Mouse (Mus musculus) lung, postnatal 10 days (tissue): ENCODE measurements around the gene Rbbp6.
A peak's percentile ranks its signal among the peaks of the same experiment; 100 is the strongest.

Experiments
- DNase-seq: peaks from one replicate; pipeline ENCODE4 v3.0.0; 2021

Rbbp6 gene

DNA sequence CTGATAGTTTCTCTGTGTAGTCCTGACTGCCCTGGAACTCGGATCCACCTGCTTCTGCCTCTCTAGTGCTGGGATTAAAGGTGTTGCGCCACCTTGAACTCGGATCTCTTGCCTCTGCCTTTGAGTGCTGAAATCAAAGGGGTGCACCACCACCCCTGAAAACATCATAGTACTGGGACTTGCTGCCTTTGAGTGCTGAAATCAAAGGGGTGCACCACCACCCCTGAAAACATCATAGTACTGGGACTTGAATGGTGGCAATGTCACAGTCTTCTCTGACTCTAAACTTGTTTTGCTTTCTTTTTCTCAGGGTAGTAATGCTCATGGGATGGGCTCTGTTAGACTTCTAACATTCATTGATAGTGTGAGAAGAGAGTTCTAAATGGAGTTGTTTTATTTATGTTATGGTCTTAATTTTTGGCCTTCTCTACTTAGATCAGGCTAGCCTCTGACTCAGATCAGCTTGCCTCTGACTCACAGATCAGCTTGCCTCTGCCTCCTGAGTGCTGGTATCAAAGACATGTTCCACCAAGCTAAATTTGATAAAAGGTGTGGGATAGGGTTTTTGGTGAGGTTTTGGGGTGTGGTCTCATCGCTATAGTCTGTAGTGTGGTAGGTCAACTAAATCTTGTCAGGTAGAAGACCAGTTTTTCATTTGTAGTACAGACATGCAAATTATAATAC lies 6.7 kb downstream of the Rbbp6 start:
- DNase-seq, result no peak

DNA sequence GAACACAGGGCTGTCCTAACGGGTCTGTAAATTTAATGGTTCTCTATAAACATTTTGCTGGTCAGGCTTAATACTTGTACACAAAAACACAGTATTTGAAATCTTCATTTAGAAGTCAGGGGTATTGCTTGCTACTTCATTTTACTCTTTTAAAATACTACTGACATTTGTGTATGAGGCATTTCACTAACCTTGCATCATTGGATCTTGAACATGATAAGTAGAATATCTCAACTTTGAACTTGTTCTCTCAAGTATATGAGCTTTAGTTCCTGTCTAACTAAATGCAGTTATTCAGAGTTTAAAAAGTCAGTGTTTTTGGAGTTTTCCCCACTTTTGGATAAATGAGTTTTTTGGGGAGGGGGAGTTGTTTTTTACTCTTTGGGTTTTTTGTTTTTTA lies 14.0 kb downstream of the Rbbp6 start:
- DNase-seq, result no peak

DNA sequence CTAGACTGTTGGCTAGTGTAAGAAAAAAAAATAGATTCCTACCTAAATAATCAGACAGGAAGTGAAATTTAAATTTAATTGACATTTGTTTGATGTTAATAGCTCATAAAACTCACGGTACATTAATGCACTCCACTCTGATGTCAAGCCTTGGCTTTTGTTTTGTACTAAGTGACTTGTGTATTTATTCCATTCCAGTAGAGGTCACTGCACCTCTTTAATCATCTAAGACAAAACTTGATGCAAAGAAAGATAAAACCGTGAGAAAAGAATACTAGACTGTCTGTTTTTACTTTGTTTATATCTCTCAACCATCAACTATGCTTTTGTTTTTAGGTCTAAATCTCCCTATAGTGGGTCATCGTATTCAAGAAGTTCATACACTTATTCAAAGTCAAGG lies 32.7 kb downstream of the Rbbp6 start:
- no peak for DNase-seq

DNA sequence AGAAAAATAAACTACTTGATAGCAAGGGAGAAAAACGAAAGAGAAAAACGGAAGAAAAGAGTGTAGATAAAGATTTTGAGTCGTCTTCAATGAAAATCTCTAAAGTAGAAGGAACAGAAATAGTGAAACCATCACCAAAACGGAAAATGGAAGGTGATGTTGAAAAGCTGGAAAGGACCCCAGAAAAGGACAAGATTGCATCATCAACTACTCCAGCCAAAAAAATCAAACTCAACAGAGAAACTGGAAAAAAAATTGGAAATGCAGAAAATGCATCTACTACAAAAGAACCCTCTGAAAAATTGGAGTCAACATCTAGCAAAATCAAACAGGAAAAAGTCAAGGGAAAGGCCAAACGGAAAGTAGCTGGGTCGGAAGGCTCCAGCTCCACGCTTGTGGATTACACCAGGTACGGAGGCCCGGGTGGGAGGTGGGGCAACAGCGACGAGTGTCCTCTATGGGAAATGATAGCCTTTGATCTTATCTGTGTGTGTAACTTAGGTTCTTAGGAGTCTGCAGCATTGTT lies 34.4 kb downstream of the Rbbp6 start:
- DNase-seq, result peak; percentile 51

DNA sequence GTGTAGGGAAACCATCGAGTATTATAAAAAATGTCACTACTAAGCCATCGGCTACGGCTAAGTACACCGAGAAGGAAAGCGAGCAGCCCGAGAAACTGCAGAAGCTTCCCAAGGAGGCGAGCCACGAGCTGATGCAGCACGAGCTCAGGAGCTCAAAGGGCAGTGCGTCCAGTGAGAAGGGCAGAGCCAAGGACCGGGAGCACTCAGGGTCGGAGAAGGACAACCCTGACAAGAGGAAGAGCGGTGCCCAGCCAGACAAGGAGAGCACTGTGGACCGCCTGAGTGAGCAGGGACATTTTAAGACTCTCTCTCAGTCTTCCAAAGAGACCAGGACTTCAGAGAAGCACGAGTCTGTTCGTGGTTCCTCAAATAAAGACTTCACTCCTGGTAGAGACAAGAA lies 35.3 kb downstream of the Rbbp6 start:
- DNase-seq, result no peak

DNA sequence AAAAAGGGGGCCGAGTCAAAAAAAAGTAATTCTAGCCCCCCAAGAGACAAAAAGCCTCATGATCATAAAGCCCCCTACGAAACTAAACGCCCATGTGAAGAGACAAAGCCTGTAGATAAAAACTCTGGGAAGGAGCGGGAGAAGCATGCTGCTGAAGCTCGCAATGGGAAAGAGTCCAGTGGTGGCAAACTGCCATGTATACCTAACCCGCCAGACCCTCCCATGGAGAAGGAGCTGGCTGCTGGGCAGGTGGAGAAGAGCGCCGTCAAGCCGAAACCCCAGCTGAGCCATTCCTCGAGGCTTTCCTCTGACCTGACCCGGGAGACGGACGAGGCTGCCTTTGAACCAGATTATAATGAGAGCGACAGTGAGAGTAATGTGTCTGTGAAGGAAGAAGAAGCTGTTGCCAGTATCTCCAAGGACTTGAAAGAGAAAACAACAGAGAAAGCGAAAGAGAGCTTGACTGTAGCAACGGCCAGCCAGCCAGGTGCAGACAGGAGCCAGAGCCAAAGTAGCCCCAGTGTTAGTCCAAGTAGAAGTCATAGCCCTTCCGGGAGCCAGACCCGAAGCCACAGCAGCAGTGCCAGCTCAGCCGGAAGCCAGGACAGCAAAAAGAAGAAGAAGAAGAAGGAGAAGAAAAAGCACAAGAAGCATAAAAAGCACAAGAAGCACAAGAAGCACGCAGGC lies 36.0 kb downstream of the Rbbp6 start:
- peak; percentile 29 for DNase-seq

DNA sequence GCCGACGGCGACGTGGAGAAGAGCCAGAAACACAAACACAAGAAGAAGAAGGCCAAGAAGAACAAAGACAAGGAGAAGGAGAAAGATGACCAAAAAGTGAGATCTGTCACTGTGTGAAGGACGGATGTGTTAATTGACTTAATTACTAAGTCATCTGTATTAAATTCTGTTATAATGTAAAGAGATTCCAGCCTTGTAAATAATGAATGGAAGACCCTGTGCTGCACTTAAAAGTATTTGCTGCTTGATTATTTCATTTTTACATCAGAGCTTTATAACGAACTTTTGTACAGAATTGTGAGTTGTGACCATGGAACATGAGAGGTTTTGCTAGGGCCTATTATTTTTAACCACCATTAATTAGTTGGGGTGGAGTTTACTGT lies 36.5 kb downstream of the Rbbp6 start:
- DNase-seq, result no peak

DNA sequence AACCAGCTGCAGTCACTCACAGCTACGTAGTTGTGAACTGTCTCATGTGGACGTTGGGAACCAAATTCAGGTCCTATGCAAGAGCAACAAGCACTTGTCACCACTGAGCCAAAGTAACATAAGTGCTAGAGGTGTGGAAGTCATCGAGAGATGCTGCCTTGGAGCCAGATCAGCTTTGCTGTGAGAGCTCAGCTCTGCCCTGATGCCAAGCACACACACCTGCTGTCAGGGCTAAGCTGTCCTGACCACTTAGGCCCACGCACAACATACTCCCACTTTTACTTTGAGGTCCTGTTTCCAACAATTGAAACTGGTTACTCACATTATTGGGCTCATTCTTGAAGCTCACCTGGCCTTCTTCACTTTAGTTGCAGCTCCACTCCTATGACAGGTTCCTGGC lies 37.7 kb downstream of the Rbbp6 start:
- no peak for DNase-seq

DNA sequence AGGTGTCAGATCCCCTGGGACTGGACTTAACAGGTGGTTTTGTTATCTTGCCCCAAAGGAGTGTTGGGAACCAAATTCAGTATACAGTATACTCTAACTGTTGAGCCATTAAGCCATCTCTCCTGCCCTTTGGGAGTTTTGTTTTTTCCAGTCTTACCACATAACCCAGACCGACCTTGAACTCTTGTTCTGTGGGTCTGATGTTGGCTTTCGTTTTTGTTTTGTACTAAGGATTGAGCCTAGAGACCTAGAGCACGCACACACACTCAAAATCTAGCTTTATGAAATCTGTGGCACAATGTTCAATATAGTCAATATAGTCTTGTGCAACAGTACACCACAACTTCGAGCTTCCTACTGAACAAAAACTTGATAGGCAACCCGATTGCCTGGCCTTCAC lies 39.0 kb downstream of the Rbbp6 start:
- DNase-seq, result no peak

DNA sequence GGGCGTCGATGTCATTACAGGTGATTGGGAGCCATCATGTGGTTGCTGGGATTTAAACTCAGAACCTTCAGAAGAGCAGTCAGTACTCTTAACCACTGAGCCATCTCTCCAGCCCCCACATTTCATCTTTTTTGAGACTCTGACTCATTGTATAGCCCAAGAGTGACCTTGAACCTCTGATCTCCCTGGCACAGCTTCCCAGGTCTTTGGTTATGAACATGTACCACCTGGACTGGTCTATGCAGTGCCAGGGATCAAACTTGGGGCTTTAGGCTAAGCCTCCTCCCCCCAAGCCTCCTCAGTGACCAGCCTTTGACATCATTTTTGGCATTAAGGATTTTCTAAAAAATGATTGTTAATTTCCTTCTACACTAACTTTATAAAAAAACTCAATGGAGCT lies 40.8 kb downstream of the Rbbp6 start:
- no peak for DNase-seq

DNA sequence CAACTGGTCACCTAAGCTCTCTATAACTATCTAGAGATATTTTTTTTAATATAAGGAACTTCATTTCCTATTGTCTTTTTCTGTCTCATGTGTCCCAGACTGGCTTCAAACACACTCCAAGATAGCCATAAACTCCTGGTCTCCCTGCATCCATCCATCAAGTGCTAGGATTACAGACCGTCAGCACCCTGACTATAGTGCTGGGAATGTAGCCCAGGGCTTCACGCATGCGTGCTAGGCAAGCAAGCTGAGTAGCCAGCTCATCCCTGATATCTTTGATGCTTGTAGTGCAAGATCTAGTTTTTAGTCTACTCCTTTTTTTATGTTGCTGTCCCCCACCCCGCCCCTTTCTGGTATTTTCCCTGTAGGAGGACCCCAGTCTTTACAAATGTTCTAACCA lies 42.3 kb downstream of the Rbbp6 start:
- no peak for DNase-seq

DNA sequence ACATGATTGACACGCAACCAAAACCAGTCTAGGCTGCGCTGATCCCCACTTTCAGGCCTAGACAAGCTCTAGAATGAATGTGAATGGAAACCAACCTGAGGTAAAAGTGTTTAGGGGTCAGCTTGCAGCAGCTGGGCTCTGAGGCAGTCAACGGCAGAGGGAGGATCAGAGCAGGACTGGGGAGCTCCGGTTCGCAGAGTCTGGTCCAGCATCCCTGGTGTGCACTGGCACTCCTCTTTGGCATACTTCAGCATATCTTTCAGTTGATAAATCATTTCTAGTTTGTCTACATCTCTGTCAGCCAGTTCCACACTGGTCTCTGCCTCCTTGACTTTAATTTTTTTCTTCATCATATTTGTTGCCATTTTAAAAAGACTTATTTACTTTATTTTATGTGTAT lies 48.0 kb downstream of the Rbbp6 start:
- DNase-seq, result no peak

DNA sequence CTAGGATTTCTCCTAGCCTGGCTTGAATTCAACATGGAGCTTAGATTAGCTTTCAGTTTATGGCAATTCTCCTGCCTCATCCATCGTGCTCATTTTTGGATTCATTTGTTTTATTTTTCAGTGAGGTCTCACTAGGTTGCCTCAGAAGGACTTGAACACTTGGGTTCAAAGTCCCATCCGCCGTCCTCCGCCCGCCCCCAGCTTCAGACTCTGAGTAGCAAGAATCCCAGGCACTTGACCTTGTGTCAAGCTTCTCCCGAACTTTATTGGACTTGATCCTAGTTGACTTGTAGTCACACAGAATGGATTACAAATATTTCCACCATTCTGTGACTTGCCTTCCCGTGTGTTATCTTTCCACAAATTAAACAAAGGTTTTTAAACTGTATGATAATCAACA lies 49.2 kb downstream of the Rbbp6 start:
- DNase-seq, result no peak

DNA sequence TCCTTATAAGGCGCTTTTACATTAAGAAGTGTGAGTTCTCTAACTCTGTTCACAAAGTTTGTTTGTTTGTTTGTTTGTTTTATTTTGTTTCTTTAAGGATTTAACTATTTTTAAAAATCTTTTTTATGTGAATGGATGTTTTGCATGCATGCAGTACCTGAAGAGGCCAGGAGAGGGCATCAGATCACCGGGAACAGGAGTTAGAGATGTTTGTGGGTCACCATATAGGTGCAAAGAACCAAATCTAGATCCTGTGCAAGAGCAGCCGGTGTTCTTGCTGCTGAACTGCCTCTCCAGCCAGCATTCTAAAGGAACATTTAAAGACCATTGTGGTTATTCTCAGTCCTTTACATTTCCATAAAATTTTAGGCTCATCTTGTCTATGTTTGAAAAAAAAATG lies 52.1 kb downstream of the Rbbp6 start:
- peak; percentile 29 for DNase-seq

DNA sequence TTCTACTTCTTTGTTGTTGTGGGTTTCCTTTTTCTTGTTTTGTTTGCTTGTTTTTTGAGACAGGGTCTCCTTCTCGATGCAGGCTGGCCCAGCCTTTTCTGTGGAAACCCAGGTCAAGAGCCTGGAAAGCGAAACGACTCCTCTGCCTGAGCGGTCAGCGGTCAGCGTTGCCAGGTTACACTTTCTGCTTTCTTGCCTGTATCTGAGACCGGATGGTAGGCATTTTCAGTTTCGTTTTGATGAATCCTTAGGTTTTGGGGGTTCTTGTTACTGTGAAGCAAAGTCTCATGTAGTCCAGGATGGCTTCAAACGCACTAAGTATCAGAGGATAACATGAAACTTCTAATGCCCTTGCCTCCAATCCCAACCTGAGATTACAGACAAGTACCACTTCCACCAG lies 59.6 kb downstream of the Rbbp6 start:
- DNase-seq, result no peak

DNA sequence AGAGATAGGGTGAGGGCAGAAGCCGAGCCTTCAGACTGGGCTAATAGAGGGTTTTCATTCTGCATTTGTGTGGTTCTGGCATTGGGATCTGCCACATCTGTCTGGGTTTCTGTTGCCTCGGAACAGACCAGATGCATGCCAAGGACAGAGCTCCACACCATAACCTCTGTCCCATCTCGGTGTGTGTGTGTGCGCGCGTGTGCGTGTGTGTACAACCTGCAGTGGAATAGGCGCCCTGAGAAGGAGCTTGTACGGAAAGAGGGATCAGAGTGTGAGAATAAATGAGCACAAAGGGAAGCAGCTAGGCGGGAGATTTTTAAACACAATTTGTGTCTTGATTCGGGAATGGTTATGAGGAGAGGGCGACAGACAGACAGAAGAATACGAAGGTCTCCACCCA lies 64.8 kb downstream of the Rbbp6 start:
- DNase-seq, result no peak

DNA sequence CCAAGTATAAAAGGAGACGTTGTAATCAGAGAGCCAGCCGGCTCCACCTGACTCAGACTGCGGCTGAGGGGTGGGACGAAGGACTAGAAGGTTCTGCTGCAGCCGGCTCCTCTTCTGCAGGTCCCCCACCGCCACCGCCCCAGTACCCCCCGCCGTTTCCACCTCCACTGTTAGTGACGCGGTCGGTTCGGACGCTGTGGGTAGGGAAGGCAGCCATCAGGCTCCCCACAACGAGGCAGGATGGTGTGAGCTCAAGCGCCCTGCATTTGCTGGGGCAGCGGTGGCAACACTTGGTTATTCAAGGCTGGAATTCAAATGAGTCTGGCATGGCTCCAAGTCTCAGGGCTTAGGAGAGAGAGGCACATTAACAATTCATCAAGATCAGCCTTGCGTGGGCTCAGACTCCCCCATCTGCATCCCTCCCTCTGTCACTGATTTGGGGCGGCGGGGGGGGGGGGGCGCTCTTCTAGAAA lies 65.3 kb downstream of the Rbbp6 start:
- DNase-seq, result peak; percentile 65

DNA sequence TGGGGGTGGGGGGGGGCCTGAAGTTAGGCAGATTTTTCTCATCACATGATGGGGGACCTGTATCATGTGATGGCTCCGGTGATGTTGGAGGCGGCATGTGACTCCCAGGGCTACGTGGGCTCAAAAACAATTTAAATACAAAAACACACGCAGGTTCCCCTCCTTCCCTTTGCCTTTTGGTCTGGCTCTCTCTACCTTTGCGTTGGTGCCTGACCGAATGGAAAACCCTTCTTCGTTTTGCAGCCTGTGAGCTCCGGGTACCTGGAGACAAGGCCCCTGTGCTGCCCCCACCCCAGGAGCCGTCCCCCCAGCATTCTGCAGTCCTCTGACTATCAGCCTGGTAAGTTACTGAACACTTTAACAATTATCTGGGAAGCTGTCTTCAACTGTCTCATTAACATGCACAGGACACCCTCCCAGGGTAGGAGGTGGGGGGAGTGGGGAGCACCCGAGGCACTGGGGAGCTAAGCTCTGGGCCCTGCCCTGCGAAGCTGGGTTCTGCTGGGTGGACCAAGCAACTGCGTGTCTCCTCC lies 65.8 kb downstream of the Rbbp6 start:
- DNase-seq, result no peak

DNA sequence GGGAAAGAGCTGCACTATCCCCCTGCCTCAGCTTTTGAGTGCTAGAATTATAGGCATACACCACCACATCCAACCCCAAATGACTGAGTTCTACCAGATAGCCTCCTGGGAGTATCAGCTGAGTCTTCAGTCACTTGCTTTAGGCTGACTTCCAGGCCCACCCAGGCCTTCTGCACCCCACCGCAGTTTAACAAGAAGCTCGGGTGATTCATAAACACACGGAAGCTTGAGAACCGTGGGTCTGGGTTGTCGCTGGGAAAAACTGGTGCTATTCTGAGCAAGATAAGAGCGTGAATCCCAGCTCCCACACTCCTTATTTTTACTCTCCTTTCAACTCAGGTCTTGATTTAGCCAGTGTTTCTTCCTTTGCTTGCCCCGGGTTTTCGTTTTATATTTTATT lies 69.8 kb downstream of the Rbbp6 start:
- DNase-seq, result no peak

DNA sequence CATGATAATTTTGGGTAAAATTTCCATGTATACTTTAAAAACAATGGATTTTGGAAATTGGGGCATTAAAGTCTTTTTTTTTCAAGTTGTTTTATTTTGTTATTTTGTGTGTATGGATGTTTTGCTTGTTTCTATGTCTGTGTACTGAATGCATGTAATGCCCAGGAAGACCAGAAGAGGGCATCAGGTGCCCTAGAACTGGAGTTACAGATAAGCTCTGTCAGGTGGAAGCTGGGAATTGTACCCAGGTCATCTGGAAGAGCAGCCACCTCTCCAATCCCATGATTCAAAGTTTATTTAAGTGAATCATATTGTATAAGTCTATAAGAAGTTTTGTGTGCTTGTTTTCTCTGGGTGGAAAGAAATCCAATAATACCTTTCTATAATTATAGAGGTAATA lies 73.8 kb downstream of the Rbbp6 start:
- no peak for DNase-seq

DNA sequence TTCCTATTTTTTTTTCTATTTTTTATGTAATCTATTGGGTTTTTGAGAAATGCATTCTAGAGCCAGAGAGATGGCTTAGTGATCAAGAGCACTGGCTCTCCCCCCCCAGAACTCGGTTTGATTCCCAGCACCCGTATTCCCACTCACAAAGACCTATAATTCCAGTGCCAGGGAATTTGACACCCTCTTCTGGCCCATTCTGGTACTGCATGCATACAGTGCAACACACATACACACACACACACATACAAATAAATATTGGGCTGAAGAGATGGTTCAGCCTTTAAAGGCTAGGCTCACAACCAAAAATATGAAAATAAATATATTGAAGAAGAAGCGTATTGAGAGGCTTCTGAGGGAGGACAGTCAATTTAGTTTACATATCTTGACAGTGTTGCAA lies 79.7 kb downstream of the Rbbp6 start:
- DNase-seq, result no peak

DNA sequence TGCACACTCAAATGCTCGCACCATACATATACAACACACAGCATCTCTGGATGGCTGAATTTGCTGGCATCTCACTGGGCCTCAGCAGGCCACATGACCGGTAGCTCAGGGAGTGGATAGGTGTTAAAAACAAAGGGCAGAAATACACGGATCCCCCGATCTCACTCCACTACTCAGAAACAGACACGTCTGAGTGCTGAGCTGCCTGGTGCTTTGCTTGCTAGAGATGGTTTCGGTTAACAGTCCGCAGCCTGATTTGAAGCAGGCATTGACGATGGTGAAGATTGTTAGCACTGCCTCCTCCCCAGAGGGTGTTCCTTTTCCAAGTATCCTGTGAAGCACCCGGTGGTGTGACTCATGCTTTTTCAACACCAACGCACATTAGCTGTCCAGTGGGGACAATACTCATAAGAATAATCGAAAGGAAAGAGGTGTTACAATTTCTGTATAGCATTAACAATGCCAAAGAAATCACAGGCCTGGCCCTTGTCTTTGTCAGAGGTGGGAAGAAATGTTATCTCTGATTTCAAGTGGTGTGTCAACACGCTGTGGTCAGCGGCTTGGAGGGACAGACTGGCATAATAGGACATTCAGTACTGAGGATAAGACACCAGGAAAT lies 81.1 kb downstream of the Rbbp6 start:
- DNase-seq, result no peak
